Mouse (Mus musculus): Measurements from ENCODE around the gene Gng10.

GRCm38 (mm10) chr4:58999686-59000085 lies 35.2 kb upstream of the Gng10 start:
- TF ChIP-seq CTCF (IDR thresholded peaks at IDR 0.05; ENCODE audit: low read depth): peak; percentile 94
- no peak for TF ChIP-seq EP300 (optimal IDR thresholded peaks at IDR 0.05)
